Mouse (Mus musculus): ENCODE data around the gene Cfc1.

DNA sequence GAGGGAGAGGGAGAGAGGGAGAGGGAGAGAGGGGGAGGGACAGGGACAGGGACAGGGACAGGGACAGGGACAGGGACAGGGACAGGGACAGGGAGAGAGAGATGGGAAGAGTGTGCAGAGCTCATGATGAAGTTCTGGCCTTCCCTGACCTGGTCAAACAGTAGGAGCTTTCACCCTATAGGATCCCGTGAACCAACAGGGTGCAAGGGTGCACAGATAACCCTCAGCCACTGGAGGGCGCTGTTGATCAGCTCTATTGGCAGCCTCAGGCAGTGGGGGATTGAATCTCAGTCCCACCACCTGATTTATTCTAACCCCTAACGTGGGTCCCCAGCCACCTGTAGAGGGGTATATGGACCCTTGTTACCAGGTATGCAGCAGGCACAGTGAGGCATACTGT, 24.4 kb upstream of the Cfc1 start:
- TF ChIP-seq MAFK (IDR thresholded peaks at IDR 0.05; ENCODE audit: insufficient read depth, low read depth, low read length) (no peak), CHD2 (IDR thresholded peaks at IDR 0.05; ENCODE audit: low read depth, low read length) (no peak), HCFC1 (IDR thresholded peaks at IDR 0.05; ENCODE audit: borderline replicate concordance, insufficient read depth, low read length) (no peak)
